Mouse (Mus musculus) bone marrow macrophage, adult 2 months (primary cell): ENCODE measurements around the gene Epb41l2.

Experiments used
- CTCF ChIP-seq: IDR thresholded peaks from 2 replicates; pipeline ENCODE4 v1.5.1; 2012; ENCODE audit warnings: low read depth, mild to moderate bottlenecking, low read length, moderate library complexity
- POLR2A ChIP-seq: IDR thresholded peaks from 2 replicates; pipeline ENCODE4 v1.6.1; 2012; ENCODE audit warnings: mild to moderate bottlenecking, low read depth, low read length, borderline replicate concordance

DNA sequence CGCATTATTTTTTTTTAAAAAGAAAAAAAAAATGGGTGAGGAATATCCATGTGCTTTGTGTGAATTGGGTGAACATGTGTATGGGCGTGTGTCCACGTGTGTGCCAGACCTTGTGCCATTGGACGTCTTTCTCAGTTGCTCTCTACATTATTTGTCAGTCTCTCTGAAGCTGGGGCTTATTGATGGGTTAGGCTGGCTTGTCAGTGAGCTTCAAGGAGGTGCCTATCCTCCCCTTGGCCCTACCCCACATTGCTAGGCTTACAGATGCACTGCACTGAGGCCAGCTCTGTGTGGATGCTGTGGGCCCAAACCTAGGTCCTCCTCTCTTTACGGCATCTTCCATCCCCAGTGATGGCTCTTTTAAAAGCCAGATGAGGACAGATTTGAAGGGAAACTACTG lies 69.1 kb downstream of the Epb41l2 start:
- TF ChIP-seq POLR2A (no peak), CTCF (no peak)
